Mouse (Mus musculus): ENCODE data around the gene Bcar1. TPM values are rescaled to one million over a fixed set of nuclear protein-coding genes. Genes with fewer than 3 reads are reported as not detected.

Gene Bcar1
- polyA plus RNA-seq, 1 experiment from 2014 or later, result 35.3 TPM

DNA sequence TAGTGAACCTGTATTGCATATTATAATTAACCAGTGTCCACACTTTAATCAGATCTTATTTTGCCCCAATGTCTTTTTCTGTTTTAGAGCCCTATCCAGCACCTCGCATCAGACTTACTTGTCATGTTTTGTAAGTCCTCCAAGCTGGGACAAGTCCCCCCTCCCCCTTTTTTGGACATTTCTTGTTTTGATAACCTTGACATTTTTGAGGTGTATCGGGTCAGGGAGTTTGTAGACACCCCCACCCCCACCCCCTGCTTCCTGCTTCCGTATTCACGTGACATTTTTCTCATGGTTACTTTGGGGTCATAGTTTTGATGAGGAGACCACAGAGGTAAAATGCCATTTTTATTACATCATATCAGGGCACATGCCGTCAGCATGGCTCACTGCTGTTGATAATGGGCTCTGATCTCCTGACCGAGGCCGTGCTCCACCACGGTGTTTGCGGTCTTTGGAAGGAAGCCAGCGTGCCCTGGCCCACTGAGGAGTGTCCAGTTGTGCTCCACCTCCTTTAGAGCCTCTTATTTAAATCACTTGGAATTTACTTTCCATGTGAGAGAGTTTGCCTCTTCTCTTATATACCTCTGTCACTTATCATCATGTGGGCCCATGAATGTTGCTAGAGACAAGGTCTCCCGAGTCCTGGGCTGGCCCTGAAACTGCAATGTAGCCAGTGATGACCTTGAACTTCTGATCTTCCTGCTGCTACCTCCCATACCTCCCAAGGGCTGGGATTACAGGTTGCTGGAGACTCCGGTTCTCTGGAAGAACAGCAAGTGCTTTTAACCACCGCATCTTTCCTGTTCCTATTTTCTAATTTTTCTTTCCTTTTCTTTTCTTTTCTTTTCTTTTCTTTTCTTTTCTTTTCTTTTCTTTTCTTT lies 3.2 kb upstream of the Bcar1 start:
- DNase-seq (ENCODE audit: low spot score), result no peak
- H3K4me2 ChIP-seq (ENCODE audit: low read depth, low read length), result no peak overlapping the region
- H3K9me3 ChIP-seq (ENCODE audit: control insufficient read depth, low read length), result no peaks in the 10 kb centered on the region
- no peaks in the 10 kb centered on the region for H3K27me3 ChIP-seq (replicated peaks; ENCODE audit: control insufficient read depth, insufficient read depth, low read length)
- 70% methylated on average over 13 of the region's 13 CpGs for WGBS
- no peaks in the 10 kb centered on the region for H3K36me3 ChIP-seq (ENCODE audit: control insufficient read depth, insufficient read depth, low read length)
- H3K4me3 ChIP-seq (ENCODE audit: low read depth, low read length), result no peak overlapping the region
- H3K9ac ChIP-seq (ENCODE audit: low read depth, low read length), result no peak overlapping the region
- H3K4me1 ChIP-seq (ENCODE audit: control insufficient read depth, insufficient read depth, low read length), result peaks cover 32% of the 10 kb centered on the region
- no peak for ATAC-seq (ENCODE audit: low read depth)
- H3K27ac ChIP-seq (replicated peaks; ENCODE audit: low read depth, low read length), result no peak overlapping the region

DNA sequence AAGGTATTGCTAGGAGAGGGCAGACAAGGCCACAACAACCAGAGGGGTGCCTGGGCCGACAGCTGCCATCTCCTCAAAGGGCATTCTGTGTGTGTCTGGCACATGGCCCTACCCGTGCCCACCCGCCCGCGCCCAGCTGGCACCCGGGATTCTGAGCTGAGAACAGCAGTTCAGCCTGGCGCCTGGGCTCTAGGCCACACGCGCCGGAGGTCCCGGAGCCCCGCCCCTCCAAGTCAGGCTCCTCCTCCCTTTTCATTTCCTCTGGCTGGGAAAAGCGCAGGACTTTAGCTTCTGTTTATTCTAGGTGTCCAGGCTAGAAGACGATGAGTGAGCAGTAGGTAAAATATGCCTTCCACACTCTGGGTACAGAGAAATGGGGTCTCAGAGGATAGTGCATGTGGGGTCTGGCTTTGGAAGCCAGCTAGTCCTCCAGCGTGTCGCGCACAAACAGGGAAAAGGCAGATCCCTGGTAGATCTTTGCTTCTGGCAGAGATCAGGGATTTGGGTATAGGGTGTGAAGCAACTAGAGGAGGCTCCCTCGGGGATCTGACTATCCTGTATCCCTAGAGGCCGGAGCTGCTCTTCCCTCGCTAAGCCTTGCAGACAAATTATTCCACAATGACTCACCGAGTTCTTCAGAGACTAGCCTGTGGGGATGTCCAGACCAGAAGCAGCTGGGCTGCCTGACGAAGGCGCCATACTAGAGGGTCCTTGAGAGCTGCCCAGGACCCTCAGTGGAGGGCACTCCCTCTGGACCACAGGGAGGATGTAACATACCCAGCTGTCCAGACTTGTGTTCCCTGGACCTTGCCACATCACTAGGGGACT lies 2.2 kb upstream of the Bcar1 start:
- 3% methylated on average over 22 of the region's 23 CpGs for WGBS

DNA sequence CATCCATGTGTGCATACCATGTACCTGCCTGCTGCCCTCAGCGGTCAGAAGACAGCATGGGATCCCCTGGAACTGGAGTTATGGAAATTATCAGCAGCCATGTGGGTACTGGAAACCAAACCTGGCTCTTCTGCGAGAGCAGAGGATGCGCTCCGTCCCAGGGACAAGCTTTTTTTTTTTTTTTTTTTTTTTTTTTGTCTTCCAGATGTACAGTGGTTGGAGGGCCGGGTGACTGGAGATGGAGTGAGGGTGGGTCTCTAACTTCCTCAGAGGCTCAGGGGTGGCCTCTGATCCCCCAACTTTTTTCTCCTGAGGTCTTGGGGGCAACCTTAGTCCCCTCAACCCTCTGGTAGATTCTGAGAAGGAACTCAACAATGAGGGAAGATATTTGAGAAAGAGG lies 1.5 kb upstream of the Bcar1 start:
- Histone ChIP-seq H3K4me1 (ENCODE audit: control insufficient read depth, insufficient read depth, low read length) (peaks cover 40% of the 10 kb centered on the region), H3K4me3 (ENCODE audit: low read depth, low read length) (no peak overlapping the region), H3K9ac (ENCODE audit: low read depth, low read length) (no peak overlapping the region), H3K27ac (replicated peaks; ENCODE audit: low read depth, low read length) (peak overlapping the region; percentile 18; the same call in 1 of the 2 replicates), H3K36me3 (ENCODE audit: control insufficient read depth, insufficient read depth, low read length) (no peaks in the 10 kb centered on the region), H3K27me3 (replicated peaks; ENCODE audit: control insufficient read depth, insufficient read depth, low read length) (no peaks in the 10 kb centered on the region), H3K4me2 (ENCODE audit: low read depth, low read length) (peak overlapping the region; percentile 50; the same call in 1 of the 2 replicates), H3K9me3 (ENCODE audit: control insufficient read depth, low read length) (no peaks in the 10 kb centered on the region)
- ATAC-seq (ENCODE audit: low read depth), result no peak
- DNase-seq (ENCODE audit: low spot score), result no peak
- WGBS, result 58% methylated on average over 5 of the region's 5 CpGs

More for the DNA sequence above, 2.2 kb upstream of the Bcar1 start:
- peak; percentile 35 for ATAC-seq (ENCODE audit: low read depth)
- Histone ChIP-seq H3K27ac (replicated peaks; ENCODE audit: low read depth, low read length) (peak overlapping the region; percentile 18; the same call in 1 of the 2 replicates), H3K4me3 (ENCODE audit: low read depth, low read length) (peak overlapping the region; percentile 23), H3K4me1 (ENCODE audit: control insufficient read depth, insufficient read depth, low read length) (peaks cover 36% of the 10 kb centered on the region), H3K27me3 (replicated peaks; ENCODE audit: control insufficient read depth, insufficient read depth, low read length) (no peaks in the 10 kb centered on the region), H3K4me2 (ENCODE audit: low read depth, low read length) (peak overlapping the region; percentile 50), H3K9me3 (ENCODE audit: control insufficient read depth, low read length) (no peaks in the 10 kb centered on the region), H3K9ac (ENCODE audit: low read depth, low read length) (no peak overlapping the region), H3K36me3 (ENCODE audit: control insufficient read depth, insufficient read depth, low read length) (no peaks in the 10 kb centered on the region)
- peak; percentile 75 for DNase-seq (ENCODE audit: low spot score)

DNA sequence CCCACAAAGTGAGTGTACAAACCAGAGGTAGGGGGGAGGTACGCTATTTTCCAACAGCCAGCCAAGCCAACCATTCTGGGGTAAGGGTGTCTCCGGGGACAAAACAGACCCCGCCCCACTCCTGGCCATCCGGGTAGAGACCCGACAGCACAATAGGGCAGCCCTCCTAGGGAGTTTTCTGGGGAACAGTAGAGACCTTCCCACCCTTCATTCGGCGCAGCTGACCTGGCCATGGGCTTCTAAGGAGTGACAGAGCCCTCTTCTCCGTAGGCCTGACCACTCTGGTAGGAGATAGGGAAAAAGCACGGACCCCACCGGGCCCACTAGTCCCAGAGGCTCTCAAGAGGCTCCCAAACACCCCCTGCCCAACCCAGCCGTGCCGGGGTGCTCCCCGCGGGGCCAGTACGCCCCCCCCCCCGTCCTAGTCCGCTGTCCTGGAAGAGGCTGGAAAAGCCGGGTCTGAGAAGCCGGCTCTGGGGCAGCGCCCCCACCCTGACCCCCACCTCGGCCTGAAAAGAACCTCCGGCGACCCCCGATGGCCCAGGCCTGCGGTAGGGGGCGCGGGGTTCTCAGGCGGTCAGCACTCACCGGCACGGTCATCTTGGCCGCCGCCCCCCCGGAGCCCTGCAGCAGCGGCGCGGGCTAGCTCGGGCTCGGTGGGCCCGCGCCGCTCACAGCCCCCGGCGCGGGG lies 363 bp downstream of the Bcar1 start:
- Histone ChIP-seq H3K36me3 (ENCODE audit: control insufficient read depth, insufficient read depth, low read length) (no peaks in the 10 kb centered on the region), H3K4me2 (ENCODE audit: low read depth, low read length) (peak overlapping the region; percentile 76), H3K4me3 (ENCODE audit: low read depth, low read length) (peak overlapping the region; percentile 89), H3K27me3 (replicated peaks; ENCODE audit: control insufficient read depth, insufficient read depth, low read length) (no peaks in the 10 kb centered on the region), H3K4me1 (ENCODE audit: control insufficient read depth, insufficient read depth, low read length) (peaks cover 51% of the 10 kb centered on the region), H3K9ac (ENCODE audit: low read depth, low read length) (peak overlapping the region; percentile 95), H3K9me3 (ENCODE audit: control insufficient read depth, low read length) (no peaks in the 10 kb centered on the region), H3K27ac (replicated peaks; ENCODE audit: low read depth, low read length) (peak overlapping the region; percentile 77)
- ATAC-seq (ENCODE audit: low read depth) (peak; percentile 13; the same call in 1 of the 2 replicates), DNase-seq (ENCODE audit: low spot score) (peak; percentile 42)
- WGBS, result 0% methylated on average over 8 of the region's 44 CpGs

DNA sequence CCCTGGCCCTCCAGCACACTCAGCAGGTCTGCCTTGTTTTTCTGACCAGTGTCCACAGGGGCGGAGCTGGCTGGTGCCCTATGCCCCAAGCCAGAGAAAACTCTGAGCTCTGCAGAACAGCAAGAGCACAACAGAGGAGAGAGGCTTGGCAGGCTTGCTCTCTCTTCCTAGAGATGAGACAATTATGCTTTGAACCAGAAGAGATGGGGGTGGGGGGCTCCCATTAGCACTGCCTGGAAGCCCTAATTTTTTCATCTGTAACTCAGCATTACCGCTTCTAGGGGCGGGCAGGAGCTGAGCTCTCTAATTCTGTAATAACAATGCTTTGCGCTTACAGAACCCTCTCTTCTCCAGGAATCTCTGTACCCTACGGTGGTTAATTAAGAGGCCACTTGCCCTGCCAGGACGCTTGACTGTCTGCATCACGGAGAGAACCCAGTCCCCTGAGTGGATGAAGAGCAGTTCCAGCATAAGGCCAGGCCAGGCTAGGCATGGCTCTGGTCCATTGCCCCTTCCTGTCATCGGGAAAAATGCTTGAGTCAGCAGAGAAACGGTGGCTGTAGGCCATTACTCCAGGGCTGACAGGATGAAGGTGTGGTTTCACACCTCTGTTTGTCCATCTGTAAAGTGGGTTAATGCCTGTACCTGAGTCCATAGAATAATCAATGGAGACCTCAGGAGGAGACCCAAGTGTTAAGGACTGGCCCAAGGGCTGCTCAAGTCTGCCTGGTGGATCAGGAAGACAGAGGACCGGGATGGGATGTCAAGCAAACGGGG lies 1.2 kb downstream of the Bcar1 start:
- no peak for DNase-seq (ENCODE audit: low spot score)
- Histone ChIP-seq H3K27me3 (replicated peaks; ENCODE audit: control insufficient read depth, insufficient read depth, low read length) (no peaks in the 10 kb centered on the region), H3K9ac (ENCODE audit: low read depth, low read length) (peak overlapping the region; percentile 95), H3K4me1 (ENCODE audit: control insufficient read depth, insufficient read depth, low read length) (peaks cover 51% of the 10 kb centered on the region), H3K9me3 (ENCODE audit: control insufficient read depth, low read length) (no peaks in the 10 kb centered on the region), H3K27ac (replicated peaks; ENCODE audit: low read depth, low read length) (peak overlapping the region; percentile 77; the same call in 1 of the 2 replicates), H3K36me3 (ENCODE audit: control insufficient read depth, insufficient read depth, low read length) (no peaks in the 10 kb centered on the region), H3K4me2 (ENCODE audit: low read depth, low read length) (peak overlapping the region; percentile 76), H3K4me3 (ENCODE audit: low read depth, low read length) (peak overlapping the region; percentile 89)
- no peak for ATAC-seq (ENCODE audit: low read depth)
- 14% methylated on average over 11 of the region's 11 CpGs for WGBS

DNA sequence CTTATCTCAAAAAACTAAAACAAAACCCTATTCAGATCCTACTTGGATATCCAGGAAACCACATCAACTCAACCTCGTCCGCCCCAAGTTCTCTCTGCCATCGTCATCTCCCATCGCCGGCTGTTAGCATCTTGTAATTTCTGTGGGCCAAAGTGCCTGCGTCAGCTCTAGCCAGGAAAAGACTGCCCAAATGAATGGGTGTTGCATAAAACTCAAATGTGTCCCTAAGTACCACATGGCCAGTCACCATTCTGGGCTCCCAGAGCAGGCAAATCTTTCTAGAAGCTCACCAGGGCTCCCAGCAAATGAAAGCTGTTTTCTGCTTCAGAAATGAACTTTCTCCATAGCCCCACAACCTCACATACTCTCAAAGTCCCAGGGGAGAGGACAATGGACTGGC lies 2.1 kb downstream of the Bcar1 start:
- Histone ChIP-seq H3K36me3 (ENCODE audit: control insufficient read depth, insufficient read depth, low read length) (no peaks in the 10 kb centered on the region), H3K9ac (ENCODE audit: low read depth, low read length) (peak overlapping the region; percentile 41; the same call in 1 of the 2 replicates), H3K27ac (replicated peaks; ENCODE audit: low read depth, low read length) (peak overlapping the region; percentile 44), H3K9me3 (ENCODE audit: control insufficient read depth, low read length) (no peaks in the 10 kb centered on the region), H3K4me2 (ENCODE audit: low read depth, low read length) (peak overlapping the region; percentile 76), H3K4me3 (ENCODE audit: low read depth, low read length) (peak overlapping the region; percentile 89; the same call in 1 of the 2 replicates), H3K4me1 (ENCODE audit: control insufficient read depth, insufficient read depth, low read length) (peaks cover 55% of the 10 kb centered on the region), H3K27me3 (replicated peaks; ENCODE audit: control insufficient read depth, insufficient read depth, low read length) (no peaks in the 10 kb centered on the region)
- 66% methylated on average over 6 of the region's 6 CpGs for WGBS
- no peak for ATAC-seq (ENCODE audit: low read depth)
- DNase-seq (ENCODE audit: low spot score), result no peak

DNA sequence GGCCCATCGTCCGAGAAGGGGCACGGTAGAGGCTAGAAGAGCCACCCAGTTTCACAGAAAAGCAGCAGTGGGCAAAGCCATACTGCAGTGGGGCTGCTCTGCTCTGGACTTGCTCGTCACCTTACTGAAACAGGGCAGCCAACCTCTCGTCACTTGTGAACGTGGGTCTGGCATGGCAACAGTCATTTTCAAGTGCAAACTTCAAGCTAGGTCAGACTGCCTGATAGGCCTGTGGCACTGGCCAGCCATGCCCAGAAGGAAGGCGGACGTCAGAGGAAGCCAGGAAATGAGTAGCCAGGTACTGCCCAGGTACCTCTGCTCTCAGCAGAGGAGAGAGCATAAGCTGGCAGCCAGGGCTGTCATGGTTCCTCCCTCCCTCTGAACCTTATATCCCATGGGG lies 2.6 kb downstream of the Bcar1 start:
- H3K4me2 ChIP-seq (ENCODE audit: low read depth, low read length), result peak overlapping the region; percentile 76; the same call in 1 of the 2 replicates
- no peaks in the 10 kb centered on the region for H3K9me3 ChIP-seq (ENCODE audit: control insufficient read depth, low read length)
- no peaks in the 10 kb centered on the region for H3K27me3 ChIP-seq (replicated peaks; ENCODE audit: control insufficient read depth, insufficient read depth, low read length)
- no peak overlapping the region; the same call in 1 of the 2 replicates for H3K27ac ChIP-seq (replicated peaks; ENCODE audit: low read depth, low read length)
- H3K4me3 ChIP-seq (ENCODE audit: low read depth, low read length), result no peak overlapping the region
- DNase-seq (ENCODE audit: low spot score) (no peak), ATAC-seq (ENCODE audit: low read depth) (no peak)
- 83% methylated on average over 8 of the region's 8 CpGs for WGBS
- peaks cover 56% of the 10 kb centered on the region for H3K4me1 ChIP-seq (ENCODE audit: control insufficient read depth, insufficient read depth, low read length)
- H3K9ac ChIP-seq (ENCODE audit: low read depth, low read length), result no peak overlapping the region
- H3K36me3 ChIP-seq (ENCODE audit: control insufficient read depth, insufficient read depth, low read length), result no peaks in the 10 kb centered on the region

Measured in embryonic facial prominence, embryonic 14.5 days (tissue).